Mouse (Mus musculus): Measurements from ENCODE around the gene Thegl. TPM values are rescaled to one million over a fixed set of nuclear protein-coding genes. Genes with fewer than 3 reads are reported as not detected.
"Not testable (repeated sequence)": the region's sequence is repeated elsewhere in the genome, so short reads cannot be mapped to it uniquely, and the experiment has no call there.

The Thegl gene
- polyA plus RNA-seq (2014; fragmentation: Nextera tagmentation; extraction: Ambion mirVana), result 0.34 and 0.48 TPM in 2 replicates

DNA sequence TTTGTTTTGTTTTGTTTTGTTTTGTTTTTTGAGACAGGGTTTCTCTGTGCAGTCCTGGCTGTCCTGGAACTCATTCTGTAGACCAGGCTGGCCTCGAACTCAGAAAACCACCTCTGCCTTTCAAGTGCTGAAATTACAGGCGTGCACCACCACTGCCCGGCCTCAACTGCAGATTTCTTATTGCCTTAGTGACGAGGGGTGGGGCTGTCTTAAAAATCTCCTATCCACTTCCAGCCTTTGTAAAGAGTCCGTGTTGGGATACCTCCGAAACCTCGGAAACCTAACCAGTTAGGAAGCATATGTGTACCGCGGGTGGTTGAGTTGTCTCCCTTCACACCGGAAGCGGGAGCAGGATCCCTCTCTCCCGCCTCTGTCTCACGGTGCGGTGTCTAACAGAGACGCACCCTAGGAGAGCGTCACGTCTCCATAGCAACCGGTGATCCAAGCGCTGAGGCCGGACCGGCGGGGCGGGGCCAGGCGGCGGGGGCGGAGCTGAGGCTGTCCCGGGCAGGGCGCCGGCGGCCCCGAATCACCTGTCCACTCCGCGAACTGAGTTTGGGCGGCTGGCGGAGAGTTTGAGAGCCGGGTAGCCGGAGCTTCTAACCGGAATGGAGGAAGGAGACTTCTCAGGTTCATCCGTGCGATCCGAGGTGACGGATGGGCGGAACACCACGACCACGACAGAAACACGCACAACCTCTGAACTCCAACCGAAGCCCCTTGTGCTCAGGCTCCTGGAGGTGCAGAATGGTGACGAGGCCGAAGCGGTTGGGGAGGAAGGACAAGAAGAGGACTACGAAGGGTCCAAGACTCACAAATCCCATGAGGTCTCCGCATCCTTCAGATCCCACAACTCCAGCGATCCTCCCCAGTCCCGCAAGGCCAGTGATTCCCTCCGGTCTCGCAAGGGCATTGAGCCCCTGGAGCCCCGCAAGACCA lies at the start of gene Thegl:
TSS of gene Thegl (plus strand) at position 480 of the 939 bp plus-strand sequence.
- H3K9me3 ChIP-seq (ENCODE audit: control insufficient read depth, low read length), result no peaks in the 10 kb centered on the region

DNA sequence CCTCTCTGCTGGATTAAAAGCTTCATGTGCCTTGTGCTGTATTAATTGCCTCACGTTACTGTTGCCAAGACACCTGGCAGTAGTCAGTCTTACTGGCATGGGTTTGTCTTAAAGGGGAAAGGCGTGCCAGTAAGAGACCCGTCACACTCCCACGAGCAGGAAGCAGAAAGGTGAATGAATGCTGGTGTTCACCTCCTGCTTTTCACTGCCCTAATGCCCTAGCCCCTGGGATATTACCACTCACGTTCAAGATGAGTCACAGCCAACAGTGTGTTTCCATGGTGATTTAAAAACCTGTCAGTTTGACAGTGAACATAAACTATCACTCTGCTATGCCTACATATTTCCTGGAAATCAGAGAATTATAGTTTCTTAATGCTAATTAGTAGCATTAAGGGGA lies 46.6 kb upstream of the Thegl start:
- no peak for DNase-seq (ENCODE audit: low spot score)
- ATAC-seq (replicated peaks; ENCODE audit: low FRiP score), result no peak
- Histone ChIP-seq H3K9me3 (ENCODE audit: control insufficient read depth, low read length) (no peaks in the 10 kb centered on the region), H3K27me3 (replicated peaks; ENCODE audit: control insufficient read depth, insufficient read depth, low read length) (no peaks in the 10 kb centered on the region), H3K4me2 (no peak overlapping the region), H3K36me3 (ENCODE audit: control insufficient read depth, insufficient read depth, low read length) (peaks cover 25% of the 10 kb centered on the region; the same call in 1 of the 2 replicates), H3K4me3 (ENCODE audit: low read depth, low read length) (no peak overlapping the region), H3K9ac (ENCODE audit: low read depth, low read length) (no peak overlapping the region), H3K27ac (ENCODE audit: low read depth, low read length) (no peak overlapping the region), H3K4me1 (replicated peaks; ENCODE audit: control insufficient read depth, insufficient read depth, low read length) (no peaks in the 10 kb centered on the region; the same call in 1 of the 2 replicates)
- 80% methylated on average over 5 of the region's 5 CpGs for WGBS

More for the DNA sequence above, at the start of gene Thegl:
- H3K27ac ChIP-seq (ENCODE audit: low read depth, low read length), result no peak within 1 kb of the TSS
- H3K27me3 ChIP-seq (replicated peaks; ENCODE audit: control insufficient read depth, insufficient read depth, low read length), result no peaks in the 10 kb centered on the region; the same call in 1 of the 2 replicates
- peak within 1 kb of the TSS; percentile 84 for H3K4me2 ChIP-seq
- 13% methylated on average over 57 of the region's 57 CpGs for WGBS
- H3K4me1 ChIP-seq (replicated peaks; ENCODE audit: control insufficient read depth, insufficient read depth, low read length), result no peaks in the 10 kb centered on the region
- H3K36me3 ChIP-seq (ENCODE audit: control insufficient read depth, insufficient read depth, low read length), result no peaks in the 10 kb centered on the region
- ATAC-seq (replicated peaks; ENCODE audit: low FRiP score), result peak; percentile 96
- peak within 1 kb of the TSS; percentile 52 for H3K4me3 ChIP-seq (ENCODE audit: low read depth, low read length)
- H3K9ac ChIP-seq (ENCODE audit: low read depth, low read length), result 0 out of 2 replicates have a peak within 1 kb of the TSS, but pooled peaks have one; percentile 22
- peak; percentile 87 for DNase-seq (ENCODE audit: low spot score)

DNA sequence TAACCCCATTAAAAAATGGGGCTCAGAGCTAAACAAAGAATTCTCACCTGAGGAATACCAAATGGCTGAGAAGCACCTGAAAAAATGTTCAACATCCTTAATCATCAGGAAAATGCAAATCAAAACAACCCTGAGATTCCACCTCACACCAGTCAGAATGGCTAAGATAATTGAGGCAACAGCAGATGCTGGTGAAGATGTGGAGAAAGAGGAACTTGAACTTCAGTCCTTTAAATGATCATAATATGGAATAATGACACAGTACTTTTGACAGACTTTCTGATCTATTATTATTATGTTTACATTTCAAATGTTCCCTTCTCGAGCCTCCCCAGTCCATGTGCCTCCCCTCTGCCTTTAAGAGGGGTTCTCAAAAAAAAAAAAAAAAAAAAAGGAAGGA lies 44.7 kb upstream of the Thegl start:
- ATAC-seq (replicated peaks; ENCODE audit: low FRiP score), result not testable (repeated sequence)
- H3K36me3 ChIP-seq (ENCODE audit: control insufficient read depth, insufficient read depth, low read length), result peaks cover 19% of the 10 kb centered on the region; the same call in 1 of the 2 replicates

DNA sequence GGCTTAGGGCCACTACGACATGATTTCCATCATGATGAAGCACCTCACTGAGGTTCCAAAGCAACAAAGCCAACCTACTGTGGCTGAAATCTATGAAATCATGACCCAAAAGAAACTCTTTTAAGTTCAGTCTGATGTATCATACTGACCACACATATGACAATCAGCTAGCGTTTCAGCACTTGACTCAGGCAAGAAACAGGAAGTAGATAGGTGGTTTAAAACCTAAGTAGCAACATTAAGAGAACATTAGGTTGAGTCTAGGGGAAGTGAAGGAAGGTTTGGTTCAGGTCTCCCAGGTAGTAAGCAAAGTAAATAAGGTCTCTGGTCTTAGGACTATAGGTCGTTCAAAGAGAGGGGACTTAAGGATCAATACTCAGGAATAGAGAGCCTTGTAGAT lies 42.3 kb upstream of the Thegl start:
- peak overlapping the region; percentile 97 for H3K4me3 ChIP-seq (ENCODE audit: low read depth, low read length)
- H3K9me3 ChIP-seq (ENCODE audit: control insufficient read depth, low read length), result no peaks in the 10 kb centered on the region
- H3K9ac ChIP-seq (ENCODE audit: low read depth, low read length), result peak overlapping the region; percentile 95; the same call in 1 of the 2 replicates
- H3K27me3 ChIP-seq (replicated peaks; ENCODE audit: control insufficient read depth, insufficient read depth, low read length), result no peaks in the 10 kb centered on the region
- DNase-seq (ENCODE audit: low spot score) (no peak), ATAC-seq (replicated peaks; ENCODE audit: low FRiP score) (no peak)
- H3K27ac ChIP-seq (ENCODE audit: low read depth, low read length), result no peak overlapping the region
- peaks cover 5% of the 10 kb centered on the region for H3K4me1 ChIP-seq (replicated peaks; ENCODE audit: control insufficient read depth, insufficient read depth, low read length)
- H3K36me3 ChIP-seq (ENCODE audit: control insufficient read depth, insufficient read depth, low read length), result peaks cover 20% of the 10 kb centered on the region
- 46% methylated on average over 3 of the region's 3 CpGs for WGBS
- peak overlapping the region; percentile 78 for H3K4me2 ChIP-seq

More for the DNA sequence above, 44.7 kb upstream of the Thegl start:
- DNase-seq (ENCODE audit: low spot score); H3K9me3 ChIP-seq (ENCODE audit: control insufficient read depth, low read length); H3K9ac ChIP-seq (ENCODE audit: low read depth, low read length); H3K27me3 ChIP-seq (replicated peaks; ENCODE audit: control insufficient read depth, insufficient read depth, low read length); H3K4me3 ChIP-seq (ENCODE audit: low read depth, low read length); H3K27ac ChIP-seq (ENCODE audit: low read depth, low read length); H3K4me1 ChIP-seq (replicated peaks; ENCODE audit: control insufficient read depth, insufficient read depth, low read length); H3K4me2 ChIP-seq: not testable (repeated sequence)
- WGBS, result 79% methylated on average over 1 of the region's 1 CpGs

DNA sequence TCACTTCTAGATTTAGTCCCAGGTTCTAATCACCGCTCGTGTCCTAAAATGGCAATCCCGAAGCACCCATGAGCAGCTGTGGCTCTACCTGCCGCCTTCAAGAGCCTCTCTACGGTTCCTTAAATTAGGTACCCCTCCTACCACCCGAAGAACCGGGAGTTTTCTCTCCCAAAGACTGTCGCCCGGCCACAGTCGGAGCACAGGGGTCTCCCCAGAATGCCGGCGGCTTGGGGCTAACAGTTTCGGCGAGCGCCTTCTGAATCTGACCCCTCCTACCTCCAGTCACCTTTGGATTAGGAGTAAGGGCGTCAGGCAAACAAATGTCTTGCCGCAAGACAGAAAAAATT lies 41.6 kb upstream of the Thegl start:
- Histone ChIP-seq H3K36me3 (ENCODE audit: control insufficient read depth, insufficient read depth, low read length) (peaks cover 22% of the 10 kb centered on the region), H3K27ac (ENCODE audit: low read depth, low read length) (no peak overlapping the region), H3K4me3 (ENCODE audit: low read depth, low read length) (peak overlapping the region; percentile 97), H3K9me3 (ENCODE audit: control insufficient read depth, low read length) (no peaks in the 10 kb centered on the region), H3K4me1 (replicated peaks; ENCODE audit: control insufficient read depth, insufficient read depth, low read length) (peaks cover 5% of the 10 kb centered on the region), H3K27me3 (replicated peaks; ENCODE audit: control insufficient read depth, insufficient read depth, low read length) (no peaks in the 10 kb centered on the region), H3K4me2 (peak overlapping the region; percentile 78), H3K9ac (ENCODE audit: low read depth, low read length) (peak overlapping the region; percentile 95)
- ATAC-seq (replicated peaks; ENCODE audit: low FRiP score) (peak; percentile 14), DNase-seq (ENCODE audit: low spot score) (no peak)
- WGBS, result 4% methylated on average over 17 of the region's 17 CpGs

DNA sequence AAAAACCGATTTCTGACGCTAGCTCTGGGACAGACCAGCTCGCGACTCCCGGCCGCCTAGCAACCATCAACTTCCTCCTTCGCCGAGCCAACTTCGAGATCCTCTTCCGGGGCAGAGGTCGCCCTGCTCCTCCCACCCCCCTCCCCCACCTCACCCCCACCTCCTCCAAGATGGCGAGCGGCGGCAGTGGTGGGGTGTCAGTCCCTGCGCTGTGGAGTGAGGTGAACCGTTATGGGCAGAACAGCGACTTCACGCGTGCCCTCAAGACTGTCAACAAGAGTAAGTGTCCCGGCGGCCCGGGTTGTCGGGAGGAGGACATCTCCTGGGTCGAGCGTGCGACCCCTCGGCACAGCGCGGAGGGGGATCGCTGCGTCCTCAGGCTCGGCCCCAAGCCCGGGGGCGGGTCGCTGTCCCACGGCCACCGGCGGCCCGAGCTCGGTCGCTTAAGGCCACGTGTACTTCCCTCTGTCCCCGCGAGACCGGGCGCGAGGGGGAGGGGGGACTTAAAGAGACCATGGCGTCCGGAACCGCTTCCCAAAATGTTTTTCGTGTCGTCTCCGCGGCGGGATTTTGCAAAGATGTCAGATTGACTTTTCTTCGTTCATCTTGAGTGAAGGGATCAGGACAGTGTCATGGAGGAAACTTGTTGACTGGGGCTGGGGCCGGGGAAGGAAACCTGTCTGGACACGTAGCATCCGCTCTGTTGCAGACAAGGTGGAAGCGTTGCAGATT lies 41.1 kb upstream of the Thegl start, which contains the start of gene Srp72:
TSS of gene Srp72 (plus strand) at position 130 of the 732 bp plus-strand sequence.
- ATAC-seq (replicated peaks; ENCODE audit: low FRiP score) (peak; percentile 88), DNase-seq (ENCODE audit: low spot score) (peak; percentile 91)
- H3K9me3 ChIP-seq (ENCODE audit: control insufficient read depth, low read length), result no peaks in the 10 kb centered on the region
- WGBS, result under 1% methylated on average over 60 of the region's 60 CpGs
- H3K27ac ChIP-seq (ENCODE audit: low read depth, low read length), result peak within 1 kb of the TSS; percentile 88
- peak within 1 kb of the TSS; percentile 95 for H3K9ac ChIP-seq (ENCODE audit: low read depth, low read length)
- peak within 1 kb of the TSS; percentile 97 for H3K4me3 ChIP-seq (ENCODE audit: low read depth, low read length)
- H3K4me1 ChIP-seq (replicated peaks; ENCODE audit: control insufficient read depth, insufficient read depth, low read length), result peaks cover 5% of the 10 kb centered on the region
- H3K36me3 ChIP-seq (ENCODE audit: control insufficient read depth, insufficient read depth, low read length), result peaks cover 25% of the 10 kb centered on the region
- H3K4me2 ChIP-seq, result peak within 1 kb of the TSS; percentile 86
- no peaks in the 10 kb centered on the region for H3K27me3 ChIP-seq (replicated peaks; ENCODE audit: control insufficient read depth, insufficient read depth, low read length)

DNA sequence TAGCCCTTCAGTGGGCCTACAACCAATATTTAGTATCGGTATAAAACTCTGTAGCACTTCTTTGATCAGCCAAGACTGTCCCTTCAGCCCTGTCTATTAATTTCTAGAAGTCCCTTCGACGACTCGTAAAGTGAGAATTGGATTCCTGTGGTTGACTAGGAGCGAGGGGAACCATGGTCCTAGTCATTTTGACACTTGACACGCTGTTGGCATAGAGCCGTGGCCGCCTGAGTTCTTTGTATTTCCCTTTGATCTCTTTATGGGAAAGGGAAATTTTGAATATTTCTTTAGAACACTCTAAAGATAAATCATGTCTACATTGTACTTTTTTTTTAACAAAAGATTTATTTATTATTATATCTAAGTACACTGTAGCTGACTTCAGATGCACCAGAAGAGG lies 40.1 kb upstream of the Thegl start:
- no peak for ATAC-seq (replicated peaks; ENCODE audit: low FRiP score)
- Histone ChIP-seq H3K9me3 (ENCODE audit: control insufficient read depth, low read length) (no peaks in the 10 kb centered on the region), H3K36me3 (ENCODE audit: control insufficient read depth, insufficient read depth, low read length) (peaks cover 29% of the 10 kb centered on the region), H3K4me3 (ENCODE audit: low read depth, low read length) (peak overlapping the region; percentile 97), H3K9ac (ENCODE audit: low read depth, low read length) (peak overlapping the region; percentile 95), H3K27ac (ENCODE audit: low read depth, low read length) (no peak overlapping the region), H3K27me3 (replicated peaks; ENCODE audit: control insufficient read depth, insufficient read depth, low read length) (no peaks in the 10 kb centered on the region), H3K4me1 (replicated peaks; ENCODE audit: control insufficient read depth, insufficient read depth, low read length) (peaks cover 5% of the 10 kb centered on the region), H3K4me2 (peak overlapping the region; percentile 86)
- no peak for DNase-seq (ENCODE audit: low spot score)
- WGBS, result 77% methylated on average over 8 of the region's 8 CpGs

DNA sequence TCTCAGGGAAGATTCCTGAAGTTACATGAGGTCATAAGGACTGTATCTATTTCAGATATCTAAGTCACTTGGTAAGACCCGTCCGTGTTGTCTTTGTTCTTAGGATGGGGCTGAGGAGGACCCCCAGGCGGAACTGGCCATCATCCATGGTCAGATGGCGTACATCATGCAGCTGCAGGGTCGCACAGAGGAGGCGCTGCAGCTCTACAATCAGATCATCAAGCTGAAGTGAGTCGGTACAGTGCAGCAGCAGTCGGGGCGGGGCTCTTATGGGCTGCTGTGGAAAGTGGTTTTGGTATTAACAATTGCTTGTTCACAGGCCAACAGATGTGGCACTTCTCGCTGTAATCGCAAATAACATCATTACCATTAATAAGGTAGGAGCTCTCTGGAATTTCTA lies 31.8 kb upstream of the Thegl start:
- DNase-seq (ENCODE audit: low spot score), result no peak
- H3K4me1 ChIP-seq (replicated peaks; ENCODE audit: control insufficient read depth, insufficient read depth, low read length), result no peaks in the 10 kb centered on the region
- H3K4me2 ChIP-seq, result no peak overlapping the region
- H3K9me3 ChIP-seq (ENCODE audit: control insufficient read depth, low read length), result no peaks in the 10 kb centered on the region
- no peaks in the 10 kb centered on the region for H3K27me3 ChIP-seq (replicated peaks; ENCODE audit: control insufficient read depth, insufficient read depth, low read length)
- WGBS, result 89% methylated on average over 11 of the region's 11 CpGs
- ATAC-seq (replicated peaks; ENCODE audit: low FRiP score), result no peak
- H3K27ac ChIP-seq (ENCODE audit: low read depth, low read length), result no peak overlapping the region
- H3K36me3 ChIP-seq (ENCODE audit: control insufficient read depth, insufficient read depth, low read length), result peaks cover 50% of the 10 kb centered on the region
- no peak overlapping the region for H3K9ac ChIP-seq (ENCODE audit: low read depth, low read length)
- no peak overlapping the region for H3K4me3 ChIP-seq (ENCODE audit: low read depth, low read length)

Measured in liver, embryonic 11.5 days (tissue).